Mouse (Mus musculus) embryonic facial prominence, embryonic 13.5 days (tissue): ENCODE measurements around the gene Gbx1. TPM values are rescaled to one million over a fixed set of nuclear protein-coding genes. Genes with fewer than 3 reads are reported as not detected.

Experiments used
- ATAC-seq: fragments of 200-750 bp; cut with Nextera tagmentation; 2 replicates; pipeline ENCODE4 v1.8.0; 2017; ENCODE audit warnings: low read depth; ENCODE audit not compliant: insufficient number of reproducible peaks, insufficient read depth, low FRiP score, low TSS enrichment
- H3K27ac ChIP-seq: fragments of 300-500 bp; sonication (generic); 2 replicates; pipeline ENCODE4 v1.5.1; 2015; ENCODE audit warnings: moderate library complexity, mild to moderate bottlenecking, inconsistent platforms
- H3K27me3 ChIP-seq: fragments of 300-500 bp; sonication (generic); 2 replicates; pipeline ENCODE4 v1.6.1; 2015; ENCODE audit warnings: mild to moderate bottlenecking, inconsistent platforms
- H3K36me3 ChIP-seq: fragments of 300-500 bp; sonication (generic); 2 replicates; pipeline ENCODE4 v1.6.1; 2015; ENCODE audit warnings: mild to moderate bottlenecking, inconsistent platforms
- H3K4me1 ChIP-seq: fragments of 300-500 bp; sonication (generic); 2 replicates; pipeline ENCODE4 v1.6.1; 2015; ENCODE audit warnings: inconsistent platforms
- H3K4me2 ChIP-seq: fragments of 300-500 bp; sonication (generic); 2 replicates; pipeline ENCODE4 v1.6.1; 2015; ENCODE audit warnings: moderate library complexity, mild to moderate bottlenecking, inconsistent platforms
- H3K4me3 ChIP-seq: fragments of 300-500 bp; sonication (generic); 2 replicates; pipeline ENCODE4 v1.5.1; 2015; ENCODE audit warnings: mild to moderate bottlenecking, inconsistent platforms
- H3K9ac ChIP-seq: fragments of 300-500 bp; sonication (generic); 2 replicates; pipeline ENCODE4 v1.6.1; 2015; ENCODE audit warnings: mild to moderate bottlenecking, inconsistent platforms
- H3K9me3 ChIP-seq: fragments of 300-500 bp; sonication (generic); 2 replicates; pipeline ENCODE4 v1.6.1; 2016; ENCODE audit warnings: inconsistent platforms
- WGBS: fragments of 180-500 bp; shearing (Covaris S2); methylation state at CpG from one replicate; pipeline ENCODE4 v1.1.7; 2015; ENCODE audit warnings: mixed read lengths; 5-methylcytosine and 5-hydroxymethylcytosine counted together
- polyA plus RNA-seq: library from polyadenylated mRNA; unstranded; fragments of >200 nt; fragmentation: Nextera tagmentation; extraction: Ambion mirVana; gene quantifications from 2 replicates; pipeline ENCODE4 v1.2.1, GENCODE M21; 2015

The Gbx1 gene
- polyA plus RNA-seq, 1 experiment from 2014 or later, result 0.11 TPM

- Histone ChIP-seq H3K9ac (peak overlapping the region; percentile 76), H3K4me3 (peak overlapping the region; percentile 53), H3K4me1 (peaks cover 60% of the 10 kb centered on the region), H3K9me3 (no peaks in the 10 kb centered on the region), H3K36me3 (peaks cover 42% of the 10 kb centered on the region), H3K4me2 (peak overlapping the region; percentile 80), H3K27ac (peak overlapping the region; percentile 80), H3K27me3 (peaks cover 30% of the 10 kb centered on the region)
- no peak for ATAC-seq
- WGBS, result 4% methylated on average over 75 of the region's 77 CpGs
These were observed 52.8 kb downstream of the Gbx1 start for GRCm38 (mm10) chr5:24474025-24474722.

- peak overlapping the region; percentile 80 for H3K27ac ChIP-seq
- 0 out of 2 replicates have a peak overlapping the region, but pooled peaks have one; percentile 28 for H3K9ac ChIP-seq
- peaks cover 33% of the 10 kb centered on the region for H3K36me3 ChIP-seq
- H3K4me2 ChIP-seq, result peak overlapping the region; percentile 80
- peaks cover 64% of the 10 kb centered on the region for H3K4me1 ChIP-seq
- no peak overlapping the region for H3K4me3 ChIP-seq
- H3K27me3 ChIP-seq, result peaks cover 30% of the 10 kb centered on the region
- peak; percentile 18; the same call in 1 of the 2 replicates for ATAC-seq
- no peaks in the 10 kb centered on the region for H3K9me3 ChIP-seq
- 22% methylated on average over 7 of the region's 7 CpGs for WGBS
These were observed 54.0 kb downstream of the Gbx1 start for GRCm38 (mm10) chr5:24472884-24473619.

- H3K9ac ChIP-seq, result no peak overlapping the region
- H3K4me1 ChIP-seq, result peaks cover 59% of the 10 kb centered on the region
- no peak overlapping the region for H3K4me3 ChIP-seq
- no peak overlapping the region for H3K4me2 ChIP-seq
- no peak for ATAC-seq
- H3K27ac ChIP-seq, result 0 out of 2 replicates have a peak overlapping the region, but pooled peaks have one; percentile 64
- no peaks in the 10 kb centered on the region for H3K9me3 ChIP-seq
- whole genome bisulfite sequencing, result 16% methylated on average over 5 of the region's 5 CpGs
- H3K36me3 ChIP-seq, result peaks cover 9% of the 10 kb centered on the region; the same call in 1 of the 2 replicates
- peaks cover 26% of the 10 kb centered on the region for H3K27me3 ChIP-seq
These were observed 56.4 kb downstream of the Gbx1 start for GRCm38 (mm10) chr5:24470600-24470999.

GRCm38 (mm10) chr5:24466762-24467161, 60.2 kb downstream of the Gbx1 start:
- WGBS, result 64% methylated on average over 12 of the region's 12 CpGs

GRCm38 (mm10) chr5:24455613-24456012, 71.4 kb downstream of the Gbx1 start:
- no peak overlapping the region for H3K4me3 ChIP-seq
- WGBS, result 53% methylated on average over 7 of the region's 7 CpGs

More at GRCm38 (mm10) chr5:24466762-24467161, 60.2 kb downstream of the Gbx1 start:
- H3K4me3 ChIP-seq, result no peak overlapping the region
- no peak overlapping the region for H3K27ac ChIP-seq
- H3K9ac ChIP-seq, result no peak overlapping the region
- H3K36me3 ChIP-seq, result peaks cover 8% of the 10 kb centered on the region
- no peaks in the 10 kb centered on the region for H3K9me3 ChIP-seq
- ATAC-seq, result no peak
- peaks cover 37% of the 10 kb centered on the region for H3K4me1 ChIP-seq
- H3K4me2 ChIP-seq, result no peak overlapping the region
- H3K27me3 ChIP-seq, result no peaks in the 10 kb centered on the region

GRCm38 (mm10) chr5:24455076-24455475, 71.9 kb downstream of the Gbx1 start:
- no peaks in the 10 kb centered on the region for H3K27me3 ChIP-seq
- H3K4me3 ChIP-seq, result no peak overlapping the region
- H3K9ac ChIP-seq, result peak overlapping the region; percentile 46
- H3K9me3 ChIP-seq, result no peaks in the 10 kb centered on the region
- H3K36me3 ChIP-seq, result peaks cover 32% of the 10 kb centered on the region
- H3K4me2 ChIP-seq, result peak overlapping the region; percentile 99
- WGBS, result 69% methylated on average over 3 of the region's 3 CpGs
- no peak for ATAC-seq
- H3K27ac ChIP-seq, result peak overlapping the region; percentile 53; the same call in 1 of the 2 replicates
- H3K4me1 ChIP-seq, result peaks cover 43% of the 10 kb centered on the region

More at GRCm38 (mm10) chr5:24455613-24456012, 71.4 kb downstream of the Gbx1 start:
- Histone ChIP-seq H3K27me3 (no peaks in the 10 kb centered on the region), H3K36me3 (peaks cover 37% of the 10 kb centered on the region), H3K9me3 (no peaks in the 10 kb centered on the region), H3K27ac (peak overlapping the region; percentile 53), H3K4me1 (peaks cover 43% of the 10 kb centered on the region), H3K9ac (peak overlapping the region; percentile 46), H3K4me2 (peak overlapping the region; percentile 23)
- ATAC-seq, result no peak

GRCm38 (mm10) chr5:24453985-24454303, 73.1 kb downstream of the Gbx1 start:
- H3K9ac ChIP-seq, result peak overlapping the region; percentile 94; the same call in 1 of the 2 replicates
- H3K4me1 ChIP-seq, result peaks cover 43% of the 10 kb centered on the region
- 17% methylated on average over 2 of the region's 2 CpGs for WGBS

GRCm38 (mm10) chr5:24453283-24453984, 73.6 kb downstream of the Gbx1 start:
- 0 out of 2 replicates have a peak, but pooled peaks cover 4% of the 10 kb centered on the region for H3K27me3 ChIP-seq
- WGBS, result 13% methylated on average over 5 of the region's 5 CpGs
- ATAC-seq, result no peak
- H3K27ac ChIP-seq, result peak overlapping the region; percentile 92
- no peaks in the 10 kb centered on the region for H3K9me3 ChIP-seq
- peak overlapping the region; percentile 94 for H3K9ac ChIP-seq
- peaks cover 43% of the 10 kb centered on the region for H3K4me1 ChIP-seq
- peak overlapping the region; percentile 93 for H3K4me3 ChIP-seq
- H3K4me2 ChIP-seq, result peak overlapping the region; percentile 99
- H3K36me3 ChIP-seq, result peaks cover 26% of the 10 kb centered on the region

More at GRCm38 (mm10) chr5:24453985-24454303, 73.1 kb downstream of the Gbx1 start:
- Histone ChIP-seq H3K27ac (0 out of 2 replicates have a peak overlapping the region, but pooled peaks have one; percentile 35), H3K4me3 (peak overlapping the region; percentile 93), H3K27me3 (0 out of 2 replicates have a peak, but pooled peaks cover under 1% of the 10 kb centered on the region), H3K4me2 (peak overlapping the region; percentile 99), H3K9me3 (no peaks in the 10 kb centered on the region), H3K36me3 (peaks cover 31% of the 10 kb centered on the region)
- ATAC-seq, result no peak

Other genes starting within 250 kb of the Gbx1 start
- gene Kcnh2, start 175.6 kb downstream of the Gbx1 start, polyA plus RNA-seq, result 1.3 and 1.4 TPM in 2 replicates
- 5.4 and 5.9 TPM in 2 replicates for gene Nos3, start 162.4 kb downstream of the Gbx1 start, polyA plus RNA-seq
- gene Atg9b, start 135.1 kb downstream of the Gbx1 start, polyA plus RNA-seq, result 0.25 and 0.50 TPM in 2 replicates
- gene Abcb8, start 133.5 kb downstream of the Gbx1 start, polyA plus RNA-seq, result 39.9 and 44.9 TPM in 2 replicates
- gene Asic3, start 113.8 kb downstream of the Gbx1 start, polyA plus RNA-seq, result 3.3 and 3.5 TPM in 2 replicates
- gene Cdk5, start 103.7 kb downstream of the Gbx1 start, polyA plus RNA-seq, result 55.7 and 62.1 TPM in 2 replicates
- gene Slc4a2, start 103.4 kb downstream of the Gbx1 start, polyA plus RNA-seq, result 41.0 and 41.2 TPM in 2 replicates
- gene Fastk, start 81.9 kb downstream of the Gbx1 start, polyA plus RNA-seq, result 106 and 109 TPM in 2 replicates
- gene Tmub1, start 79.3 kb downstream of the Gbx1 start, polyA plus RNA-seq, result 20.2 and 22.8 TPM in 2 replicates
- gene Agap3, start 75.0 kb downstream of the Gbx1 start, polyA plus RNA-seq, result 31.5 and 31.6 TPM in 2 replicates
- 0.56 and 0.63 TPM in 2 replicates for gene Asb10, start 13.8 kb upstream of the Gbx1 start, polyA plus RNA-seq
- 0.11 TPM in 1 of 2 replicates, not detected in the other for gene 4931409K22Rik, start 29.6 kb upstream of the Gbx1 start, polyA plus RNA-seq
- gene Abcf2, start 50.3 kb upstream of the Gbx1 start, polyA plus RNA-seq, result 112 and 115 TPM in 2 replicates
- 24.2 and 26.4 TPM in 2 replicates for gene Chpf2, start 59.5 kb upstream of the Gbx1 start, polyA plus RNA-seq
- 37.4 and 43.5 TPM in 2 replicates for gene Smarcd3, start 97.2 kb upstream of the Gbx1 start, polyA plus RNA-seq
- 30.8 and 33.6 TPM in 2 replicates for gene Nub1, start 158.3 kb upstream of the Gbx1 start, polyA plus RNA-seq
- gene Wdr86, start 203.5 kb upstream of the Gbx1 start, polyA plus RNA-seq, result 73.1 and 77.5 TPM in 2 replicates
- 1.1 and 2.8 TPM in 2 replicates for gene Crygn, start 230.8 kb upstream of the Gbx1 start, polyA plus RNA-seq